Mouse (Mus musculus): Measurements from ENCODE around the gene Tada2a.

GRCm38 (mm10) chr11:84069034-84069370, 60.4 kb downstream of the Tada2a start, which contains the start of gene Dusp14:
- TF ChIP-seq CTCF (IDR thresholded peaks at IDR 0.05; ENCODE audit: insufficient read depth, low read length) (no peak), POLR2A (IDR thresholded peaks at IDR 0.05; ENCODE audit: borderline replicate concordance, extremely low read depth, low read depth, low read length) (no peak)
